Comparison of ENCODE assay signal across 1 mouse cellular context in genomic region chr2:177511381-177511780, GRCm38 (mm10). TPM values are rescaled to one million over a fixed set of nuclear protein-coding genes. Genes with fewer than 3 reads are reported as not detected.
"Had no signal": no experiment of that assay in that cellular context is flagged by ENCODE, and none has a peak within 500 bp of the region (broad histone marks: within the 10 kb centered on the region; RNA-seq: fewer than 3 reads in every experiment).

No protein-coding gene starts in this region.

RNA-seq across cellular contexts. Expression of gene Gm14403, which starts 13.4 kb away (rescaled TPM):
- total RNA-seq: monocyte, adult 5-6 weeks had no signal
